Mouse (Mus musculus): ENCODE measurements at regions not wholly inside any gene's neighbourhood (a gene's known extent, or its start where the extent isn't known, plus 50 kb on each side); places are given as distances from the start of the nearest gene placed in this dataset.

- no peak for DNase-seq (ENCODE audit: low spot score in 2 of 2)
Measured at GRCm38 (mm10) chr11:7519556-7519955, 305.8 kb upstream of the Igfbp3 start.

- no peak for DNase-seq (ENCODE audit: low spot score in 2 of 2)
Measured at GRCm38 (mm10) chr11:7508861-7509260, 295.1 kb upstream of the Igfbp3 start.

- DNase-seq (ENCODE audit: low spot score in 2 of 2) = no peak
Measured at GRCm38 (mm10) chr11:7506421-7506945, 292.8 kb upstream of the Igfbp3 start.

GRCm38 (mm10) chr11:7504651-7505321, 291.1 kb upstream of the Igfbp3 start:
- peak in 1 of 2 experiments; percentile 26 for DNase-seq (ENCODE audit: low spot score in 2 of 2)

- DNase-seq (ENCODE audit: low spot score in 2 of 2) = no peak
Measured at GRCm38 (mm10) chr11:7502679-7503078, 289.0 kb upstream of the Igfbp3 start.

GRCm38 (mm10) chr11:7502045-7502444, 288.3 kb upstream of the Igfbp3 start:
- DNase-seq (ENCODE audit: low spot score in 2 of 2) = no peak

- DNase-seq (ENCODE audit: low spot score in 2 of 2) = no peak
Measured at GRCm38 (mm10) chr11:7497803-7498202, 284.1 kb upstream of the Igfbp3 start.

- no peak for DNase-seq (ENCODE audit: low spot score in 2 of 2)
Measured at GRCm38 (mm10) chr11:7473832-7474545, 260.3 kb upstream of the Igfbp3 start.

- DNase-seq (ENCODE audit: low spot score in 2 of 2) = no peak
Measured at GRCm38 (mm10) chr11:7465522-7465921, 251.8 kb upstream of the Igfbp3 start.

GRCm38 (mm10) chr11:7461956-7462771, 248.4 kb upstream of the Igfbp3 start:
- no peak for DNase-seq (ENCODE audit: low spot score in 2 of 2)

- no peak for DNase-seq (ENCODE audit: low spot score in 2 of 2)
Measured at GRCm38 (mm10) chr11:7451756-7452155, 238.0 kb upstream of the Igfbp3 start.

- no peak for DNase-seq (ENCODE audit: low spot score in 2 of 2)
Measured at GRCm38 (mm10) chr11:7444494-7444893, 230.8 kb upstream of the Igfbp3 start.

GRCm38 (mm10) chr11:7439276-7439675, 225.6 kb upstream of the Igfbp3 start:
- DNase-seq (ENCODE audit: low spot score in 2 of 2) = no peak

- no peak for DNase-seq (ENCODE audit: low spot score in 2 of 2)
Measured at GRCm38 (mm10) chr11:7434591-7434990, 220.9 kb upstream of the Igfbp3 start.

- DNase-seq (ENCODE audit: low spot score in 2 of 2) = no peak
Measured at GRCm38 (mm10) chr11:7427771-7428170, 214.0 kb upstream of the Igfbp3 start.

- DNase-seq (ENCODE audit: low spot score in 2 of 2) = no peak
Measured at GRCm38 (mm10) chr11:7425233-7425632, 211.5 kb upstream of the Igfbp3 start.

- no peak for DNase-seq (ENCODE audit: low spot score in 2 of 2)
Measured at GRCm38 (mm10) chr11:7424082-7424471, 210.4 kb upstream of the Igfbp3 start.

- DNase-seq (ENCODE audit: low spot score in 2 of 2) = no peak
Measured at GRCm38 (mm10) chr11:7423276-7424081, 209.8 kb upstream of the Igfbp3 start.

GRCm38 (mm10) chr11:7412631-7413030, 198.9 kb upstream of the Igfbp3 start:
- no peak for DNase-seq (ENCODE audit: low spot score in 2 of 2)

- no peak for DNase-seq (ENCODE audit: low spot score in 2 of 2)
Measured at GRCm38 (mm10) chr11:7408992-7409391, 195.3 kb upstream of the Igfbp3 start.

GRCm38 (mm10) chr11:7404666-7405065, 190.9 kb upstream of the Igfbp3 start:
- no peak for DNase-seq (ENCODE audit: low spot score in 2 of 2)

All from adrenal gland, adult 18-20 months (tissue).